Mouse (Mus musculus) thymus, postnatal 36 days (tissue): ENCODE measurements around the gene Mgat1.
"Not testable (repeated sequence)": the region's sequence is repeated elsewhere in the genome, so short reads cannot be mapped to it uniquely, and the experiment has no call there.

Experiments
- DNase-seq, 2 experiments: peaks; one replicate each; pipeline ENCODE4 v3.0.0; 2022; ENCODE audit warnings: mixed read lengths in 2 of 2

Gene Mgat1

GRCm38 (mm10) chr11:49243727-49244594 lies at the start of gene Mgat1:
Gene Mgat1, plus strand, starts transcription at chr11:49244191.
- peak; percentile 93 to 97 for DNase-seq

GRCm38 (mm10) chr11:49194771-49195170 lies 49.2 kb upstream of the Mgat1 start:
- not testable (repeated sequence) for DNase-seq

GRCm38 (mm10) chr11:49195819-49196322 lies 48.1 kb upstream of the Mgat1 start:
- DNase-seq, result peak; percentile 40 to 45

GRCm38 (mm10) chr11:49200666-49201065 lies 43.3 kb upstream of the Mgat1 start:
- DNase-seq, result no peak

GRCm38 (mm10) chr11:49201142-49201541 lies 42.8 kb upstream of the Mgat1 start:
- DNase-seq, result no peak

- no peak for DNase-seq
Measured at GRCm38 (mm10) chr11:49202071-49202470, 41.9 kb upstream of the Mgat1 start.

GRCm38 (mm10) chr11:49202523-49203061 lies 41.4 kb upstream of the Mgat1 start:
- peak; percentile 24 to 33 for DNase-seq

GRCm38 (mm10) chr11:49203129-49203768 lies 40.7 kb upstream of the Mgat1 start, which contains the start of gene Zfp62:
Gene Zfp62, plus strand, starts transcription at chr11:49203292.
- peak; percentile 88 to 89 for DNase-seq

- DNase-seq, result peak; percentile 47 to 53
Measured at GRCm38 (mm10) chr11:49203771-49204497, 40.1 kb upstream of the Mgat1 start.

GRCm38 (mm10) chr11:49205080-49205590 lies 38.9 kb upstream of the Mgat1 start:
- DNase-seq, result no peak

- no peak for DNase-seq
Measured at GRCm38 (mm10) chr11:49207495-49207894, 36.5 kb upstream of the Mgat1 start.

- no peak for DNase-seq
Measured at GRCm38 (mm10) chr11:49212577-49212976, 31.4 kb upstream of the Mgat1 start.

- no peak for DNase-seq
Measured at GRCm38 (mm10) chr11:49213505-49213904, 30.5 kb upstream of the Mgat1 start.

- no peak for DNase-seq
Measured at GRCm38 (mm10) chr11:49219271-49219670, 24.7 kb upstream of the Mgat1 start.

- no peak for DNase-seq
Measured at GRCm38 (mm10) chr11:49224455-49224854, 19.5 kb upstream of the Mgat1 start.

GRCm38 (mm10) chr11:49232781-49233180 lies 11.2 kb upstream of the Mgat1 start:
- no peak for DNase-seq

GRCm38 (mm10) chr11:49235459-49236207 lies 8.4 kb upstream of the Mgat1 start:
- DNase-seq, result no peak

- no peak for DNase-seq
Measured at GRCm38 (mm10) chr11:49236891-49237290, 7.1 kb upstream of the Mgat1 start.

GRCm38 (mm10) chr11:49237532-49237931 lies 6.5 kb upstream of the Mgat1 start:
- DNase-seq, result no peak

- DNase-seq, result no peak
Measured at GRCm38 (mm10) chr11:49240310-49240709, 3.7 kb upstream of the Mgat1 start.

- no peak for DNase-seq
Measured at GRCm38 (mm10) chr11:49240874-49241273, 3.1 kb upstream of the Mgat1 start.

- DNase-seq, result no peak
Measured at GRCm38 (mm10) chr11:49241471-49241870, 2.5 kb upstream of the Mgat1 start.
